Mouse (Mus musculus): ENCODE measurements at regions not wholly inside any gene's neighbourhood (a gene's known extent, or its start where the extent isn't known, plus 50 kb on each side); places are given as distances from the start of the nearest gene placed in this dataset.

DNA sequence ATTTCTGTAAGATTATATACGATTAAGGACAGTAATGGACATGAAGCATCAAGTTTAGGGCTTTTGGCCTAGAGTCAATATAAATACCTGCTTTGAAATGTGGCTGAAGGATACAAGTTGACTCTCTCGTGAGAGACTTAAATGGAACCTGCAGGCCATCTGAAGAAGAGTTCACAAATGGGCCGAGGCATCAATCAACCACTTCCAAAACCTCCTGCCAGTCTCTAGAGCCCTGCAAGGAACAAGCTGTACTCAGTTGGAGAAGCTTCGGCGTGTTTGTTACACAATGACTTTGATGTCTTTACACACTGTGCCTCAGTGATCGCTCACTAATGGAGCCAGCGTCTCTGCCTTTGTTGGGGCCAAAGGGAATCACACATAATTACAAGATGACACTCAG lies 146.1 kb upstream of the Ccnd2 start:
- no peak for DNase-seq (ENCODE audit: low spot score in 2 of 2)

DNA sequence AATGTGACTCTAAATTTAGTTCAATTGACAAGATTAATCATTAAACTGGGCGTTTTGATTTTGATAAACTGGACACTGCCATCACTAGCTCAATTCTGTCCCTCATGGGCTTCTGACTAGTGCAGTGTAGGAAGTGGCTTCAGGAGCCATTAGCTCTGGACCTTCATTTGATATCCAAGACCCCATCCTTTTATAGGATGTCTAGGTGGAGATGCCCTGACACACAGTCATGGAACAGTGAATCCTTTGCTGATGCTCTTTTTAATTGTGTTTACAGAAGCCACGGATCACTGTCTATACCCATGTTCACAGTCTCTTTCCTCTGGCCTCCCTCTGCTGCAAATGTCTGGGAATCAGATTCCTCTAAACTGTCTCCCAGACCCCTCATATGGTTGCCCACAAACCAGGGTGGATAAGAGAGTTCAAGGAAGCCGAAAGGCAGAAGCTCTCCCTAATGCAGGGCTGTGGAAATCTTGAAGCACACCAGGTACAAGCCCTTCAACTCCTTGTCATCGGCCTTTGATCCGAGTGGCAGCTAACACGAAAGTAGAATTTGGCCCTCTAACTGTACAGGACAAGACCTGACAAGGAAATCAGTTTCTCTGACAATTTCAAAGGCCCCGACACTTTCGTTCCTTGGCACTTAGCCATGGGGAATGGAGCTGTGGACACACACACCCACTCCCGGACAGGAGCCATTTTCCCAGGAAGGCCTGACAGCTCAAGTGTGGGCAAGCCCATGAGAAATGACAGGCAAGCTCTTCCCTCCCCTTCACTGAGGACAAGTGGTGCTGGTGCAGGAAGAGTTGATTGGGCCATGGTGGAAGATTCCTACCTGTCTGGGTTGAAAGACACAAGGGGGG lies 135.2 kb upstream of the Parp11 start:
- DNase-seq (ENCODE audit: low spot score in 2 of 2), result no peak

DNA sequence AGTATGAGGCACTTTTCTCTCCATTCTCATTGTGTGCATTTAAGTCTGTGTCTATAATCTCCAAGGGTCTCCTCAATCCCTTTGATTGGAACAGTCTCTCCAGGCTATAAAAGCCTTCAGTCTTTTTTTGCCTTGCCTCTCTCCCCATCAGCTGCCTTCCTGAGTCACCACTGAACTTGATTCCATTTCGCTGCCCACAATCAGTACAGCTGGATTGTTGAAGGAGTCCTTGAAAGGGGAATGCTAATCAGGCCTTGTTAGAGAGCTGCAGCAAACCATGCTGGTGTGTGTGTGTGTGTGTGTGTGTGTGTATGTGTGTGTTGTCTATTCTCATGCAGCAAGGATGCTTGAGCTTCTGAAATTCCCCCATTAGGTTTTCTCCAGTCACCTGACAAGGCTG lies 129.3 kb upstream of the Parp11 start:
- no peak for DNase-seq (ENCODE audit: low spot score in 2 of 2)

DNA sequence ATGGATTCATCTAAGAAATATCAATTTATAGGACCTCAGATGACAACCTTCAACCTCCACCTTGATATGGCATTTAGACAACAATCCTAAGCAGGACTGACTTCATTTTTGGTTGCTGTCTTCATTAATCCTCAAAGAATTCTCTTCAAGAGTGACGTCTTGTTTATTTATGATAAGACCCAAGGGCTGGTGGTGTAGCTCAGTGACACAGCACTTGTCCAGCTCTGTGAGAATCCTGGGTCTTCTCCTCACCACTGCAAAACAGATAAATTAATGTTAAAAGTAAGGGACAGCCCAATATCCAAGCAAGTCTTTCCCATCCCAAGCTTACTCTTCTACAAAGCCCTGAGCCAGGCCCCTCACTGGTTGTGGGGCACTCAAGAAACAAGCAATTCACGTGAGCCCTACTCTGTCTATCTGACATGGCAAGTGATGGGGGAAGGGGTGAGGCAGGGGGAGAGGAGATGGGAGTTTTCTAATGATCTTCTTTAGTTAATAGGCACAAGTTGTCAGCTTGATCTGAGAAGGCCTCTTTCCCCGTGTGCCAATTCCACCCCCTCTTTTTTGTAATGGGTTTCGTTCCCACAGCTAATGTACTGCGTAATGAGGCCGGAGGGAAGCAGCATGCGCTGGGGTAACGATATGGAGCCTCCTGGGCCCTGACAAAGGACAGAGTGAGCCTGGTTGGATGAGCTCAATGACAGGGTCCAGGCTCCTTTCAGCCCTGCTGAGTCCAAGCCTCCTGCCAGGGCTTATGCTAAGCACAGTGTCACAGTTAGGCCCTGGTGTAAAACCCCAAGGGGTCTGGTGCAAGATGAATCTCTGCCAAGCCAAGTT lies 127.7 kb upstream of the Parp11 start:
- no peak for DNase-seq (ENCODE audit: low spot score in 2 of 2)

DNA sequence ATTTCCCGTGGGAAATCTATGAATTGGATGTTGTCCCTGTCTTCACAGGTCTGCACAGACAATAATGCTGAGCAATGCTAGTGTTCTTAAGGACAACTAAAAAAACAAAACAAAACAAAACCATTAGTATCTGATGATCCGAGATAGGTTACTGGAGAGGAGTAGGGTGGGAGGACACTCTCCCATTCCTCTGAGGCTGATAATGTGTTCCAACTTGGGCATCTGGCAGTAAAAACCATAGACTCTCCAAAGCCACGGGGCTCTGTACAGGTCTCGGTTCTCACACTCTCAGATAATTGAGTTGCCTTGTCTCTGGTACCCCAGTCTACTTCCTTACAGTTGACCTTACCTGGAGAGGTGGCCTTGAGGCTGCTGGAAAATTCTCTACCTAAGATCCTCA lies 126.0 kb upstream of the Parp11 start:
- DNase-seq (ENCODE audit: low spot score in 2 of 2), result no peak

DNA sequence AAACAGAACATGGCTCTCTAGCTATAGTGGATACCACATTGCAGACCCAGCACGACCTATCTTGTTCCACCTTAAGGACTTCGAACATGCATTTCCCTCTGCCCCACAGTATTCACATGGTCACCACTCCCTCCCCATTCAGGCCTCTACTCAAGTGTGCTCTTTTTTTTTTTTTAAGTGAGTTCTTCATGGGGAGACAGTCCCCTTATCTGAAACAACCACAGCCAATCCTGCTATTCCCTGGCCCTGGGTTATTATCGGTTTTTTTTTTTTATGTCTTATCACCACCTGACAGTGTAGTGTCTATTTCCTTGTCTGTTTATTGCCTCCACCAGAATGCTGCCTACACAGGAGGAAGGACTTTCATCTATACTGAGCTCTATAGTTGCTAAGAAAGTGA lies 125.6 kb upstream of the Parp11 start:
- no peak for DNase-seq (ENCODE audit: low spot score in 2 of 2)

DNA sequence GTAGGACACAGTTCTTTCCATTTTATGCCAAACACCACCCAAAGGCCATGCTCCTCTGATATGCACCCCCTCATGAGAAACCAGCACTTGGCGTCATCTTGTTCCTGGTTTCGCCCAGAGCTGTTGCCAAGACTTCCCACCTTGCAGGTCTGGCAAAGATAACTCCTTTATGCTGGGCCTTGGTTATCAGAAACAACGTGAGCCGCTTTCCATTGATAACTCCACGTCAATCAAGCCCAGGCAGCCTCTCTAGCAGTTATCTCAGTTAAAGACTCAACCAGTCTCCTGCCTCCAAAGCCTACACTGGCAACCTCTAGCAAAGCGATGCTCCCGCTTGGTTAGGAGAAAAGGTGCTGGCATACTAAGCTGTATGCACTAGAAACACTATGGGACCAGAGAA lies 124.2 kb upstream of the Parp11 start:
- DNase-seq (ENCODE audit: low spot score in 2 of 2), result no peak

DNA sequence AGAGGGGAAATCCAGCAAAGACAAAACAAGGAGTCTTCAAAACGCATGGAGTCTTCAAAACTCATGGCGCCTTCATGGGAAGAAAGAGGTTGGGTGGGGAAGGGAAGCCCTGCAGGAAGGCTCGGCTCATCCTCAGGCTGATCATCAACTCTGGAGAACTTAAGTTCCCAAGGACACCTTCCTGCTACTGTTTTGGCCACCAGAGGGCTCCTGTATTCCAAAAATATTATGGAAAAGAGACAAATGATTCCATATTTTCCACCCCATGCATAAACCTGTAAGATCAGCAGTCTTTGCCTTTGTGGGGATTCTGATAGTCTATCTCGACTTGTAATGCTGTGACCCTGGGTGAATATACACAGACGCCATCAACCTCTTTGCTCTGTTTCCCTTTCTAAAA lies 121.7 kb upstream of the Parp11 start:
- DNase-seq (ENCODE audit: low spot score in 2 of 2), result peak in 1 of 2 experiments; percentile 43

DNA sequence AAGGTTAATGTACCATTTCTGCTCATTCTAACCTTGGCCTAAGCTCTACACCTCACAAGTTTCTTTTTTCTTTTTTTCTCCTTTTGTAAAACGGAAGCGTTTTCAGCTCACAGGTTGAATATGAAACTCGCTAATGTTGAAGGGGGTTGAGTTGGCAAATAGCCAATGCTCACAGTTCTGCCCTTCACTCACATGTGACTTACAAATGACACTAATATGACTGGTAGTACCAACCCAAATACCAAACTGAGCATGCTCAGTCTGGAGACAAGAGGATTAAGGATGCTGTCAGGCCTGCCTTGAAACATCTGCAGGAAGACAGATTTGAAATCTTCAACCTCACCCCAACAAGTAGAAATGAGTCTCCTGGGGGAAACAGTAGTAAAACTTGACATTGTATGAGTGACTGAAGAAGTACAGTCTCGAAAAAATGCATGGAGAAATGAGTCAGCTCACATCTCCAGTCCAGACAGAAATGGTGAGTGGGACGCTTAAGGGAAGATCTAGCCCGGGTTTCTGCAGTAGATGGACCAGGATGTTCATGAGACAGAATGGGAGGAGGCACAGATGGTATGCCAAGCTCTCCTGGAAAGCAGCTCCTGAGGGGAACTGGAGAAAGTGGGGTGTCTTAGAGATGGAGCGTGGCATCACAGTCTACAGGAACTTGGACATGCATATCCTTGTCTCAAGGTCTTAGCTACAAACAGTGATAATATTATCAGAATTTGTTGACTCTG lies 120.9 kb upstream of the Parp11 start:
- no peak for DNase-seq (ENCODE audit: low spot score in 2 of 2)

DNA sequence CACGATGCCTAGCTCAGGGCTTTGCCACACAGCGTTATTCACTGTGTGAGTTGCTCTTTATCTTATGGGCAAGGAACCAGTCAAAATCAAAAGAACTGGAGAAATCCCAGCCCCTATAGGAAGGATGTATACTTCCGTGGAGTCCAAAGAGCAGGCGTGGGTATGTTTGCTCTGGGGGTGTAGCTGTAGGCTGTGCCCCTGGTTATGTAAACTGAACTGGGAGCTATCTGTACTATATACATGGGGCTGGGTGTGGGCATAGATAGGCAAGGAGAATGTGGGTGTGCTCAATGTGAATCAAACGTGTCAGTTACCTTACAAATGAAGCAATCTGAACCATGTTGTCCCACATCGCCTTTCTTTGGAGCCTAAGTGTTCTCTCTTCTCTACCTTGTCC lies 120.3 kb upstream of the Parp11 start:
- DNase-seq (ENCODE audit: low spot score in 2 of 2), result no peak

DNA sequence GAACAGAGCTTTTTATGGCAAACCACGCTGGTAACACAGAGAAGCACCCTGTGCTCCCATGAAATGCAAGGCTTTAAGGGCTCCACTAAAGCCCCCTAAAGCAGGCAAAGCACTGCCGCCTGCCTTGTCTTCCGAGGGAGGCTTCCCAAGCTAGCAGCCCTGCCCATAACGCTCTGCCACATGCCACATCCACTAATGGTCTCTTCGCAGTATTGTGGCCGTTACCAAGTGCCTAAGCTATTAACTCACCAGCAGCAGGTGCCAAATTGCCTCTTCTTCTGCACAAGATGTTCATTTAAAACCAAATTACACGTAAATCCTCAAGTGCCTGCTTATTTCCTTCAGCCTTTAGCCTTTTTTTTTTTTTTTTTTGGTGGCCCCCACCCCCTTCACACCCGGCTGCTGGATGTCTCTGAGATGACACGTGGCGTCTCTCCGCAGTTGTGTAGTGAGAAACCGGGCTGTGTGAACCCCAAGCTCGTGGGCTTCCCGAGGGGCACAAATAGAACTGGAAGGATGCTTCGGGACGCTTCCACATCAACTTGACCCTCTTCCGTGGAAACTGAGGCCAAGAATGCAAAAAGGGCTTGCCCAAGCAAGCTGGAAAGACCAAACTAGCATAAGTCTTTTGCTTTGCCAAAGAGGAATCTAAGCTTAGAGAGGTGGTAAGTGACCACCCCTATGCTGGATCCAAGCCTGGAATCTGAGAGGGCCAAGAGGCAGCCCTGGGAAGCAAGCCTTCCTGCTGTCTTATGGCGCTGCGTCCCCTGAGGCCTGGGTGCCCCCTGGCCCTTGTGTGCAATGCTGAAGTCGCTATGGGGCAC lies 117.2 kb upstream of the Parp11 start:
- no peak for DNase-seq (ENCODE audit: low spot score in 2 of 2)

DNA sequence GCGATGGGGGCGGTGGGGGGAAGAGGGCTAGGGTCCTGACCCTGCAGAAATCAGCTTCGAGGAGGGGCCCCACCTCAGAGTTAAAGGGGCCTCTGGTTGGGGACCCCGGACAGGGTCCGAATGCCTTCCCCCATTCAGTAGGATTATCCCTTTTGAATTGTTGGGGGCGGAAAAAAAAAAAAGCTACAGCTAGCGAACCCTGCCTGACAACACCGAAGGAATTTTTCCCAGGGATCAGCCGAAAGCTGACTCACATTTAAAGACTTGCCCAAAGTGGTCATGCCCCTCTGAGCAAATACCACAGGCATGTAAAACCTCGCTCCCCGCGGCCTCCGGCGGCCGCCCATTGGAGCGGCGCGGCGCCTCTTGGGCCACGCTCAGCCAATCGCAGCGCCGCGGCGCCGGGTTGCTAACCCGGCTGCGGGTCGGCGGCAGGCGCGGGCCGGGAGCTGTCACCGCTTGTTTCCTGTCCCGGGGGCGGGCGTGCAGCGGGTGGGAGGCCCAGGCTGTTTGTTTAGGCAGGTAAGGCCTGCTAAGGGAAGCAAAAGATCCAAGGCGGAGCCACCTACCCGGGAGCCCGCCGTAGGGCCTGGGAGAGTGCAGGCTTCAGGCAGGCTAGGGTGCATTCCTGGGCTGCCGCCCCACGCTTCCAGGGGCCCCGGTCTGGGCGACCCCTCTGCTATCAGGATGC lies 116.5 kb upstream of the Parp11 start:
- peak; percentile 57 to 73 for DNase-seq (ENCODE audit: low spot score in 2 of 2)

DNA sequence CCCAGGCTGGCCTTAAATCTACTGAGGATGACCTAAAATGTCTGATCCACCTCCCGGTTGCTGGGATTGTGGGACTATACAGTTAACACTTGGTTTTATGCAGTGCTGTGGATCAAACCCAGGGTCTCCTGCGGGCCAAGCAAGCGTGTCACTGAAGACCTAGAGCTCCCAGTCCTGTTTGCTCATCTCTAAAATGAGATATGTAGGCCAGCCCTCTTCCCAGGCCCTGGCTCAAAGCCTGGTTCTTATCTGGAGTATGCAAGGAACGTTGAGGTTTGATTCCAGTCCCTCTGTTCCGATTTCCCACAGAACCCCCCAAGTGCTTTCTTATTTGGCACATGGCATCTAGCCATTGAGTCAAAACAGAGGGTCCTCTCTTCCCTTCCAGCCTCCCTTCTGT lies 115.5 kb upstream of the Parp11 start:
- no peak for DNase-seq (ENCODE audit: low spot score in 2 of 2)

DNA sequence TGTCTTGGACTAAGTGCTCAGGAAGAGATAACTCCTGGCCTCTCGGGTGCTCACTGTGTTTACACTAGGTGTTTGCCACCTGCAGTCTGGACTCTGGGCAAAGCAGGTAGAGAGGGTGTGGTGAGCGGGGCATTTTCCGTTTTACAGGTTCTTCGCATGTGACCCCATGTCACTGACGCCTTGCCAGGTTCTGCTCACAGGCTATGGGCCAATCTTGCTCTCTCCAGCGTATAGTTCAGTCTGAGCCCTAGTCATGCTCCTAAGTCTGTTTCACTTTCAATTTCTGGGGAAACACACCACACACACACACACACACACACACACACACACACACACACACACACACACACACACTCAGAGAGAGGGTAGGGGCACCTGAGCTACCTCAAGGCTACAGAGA lies 112.4 kb upstream of the Parp11 start:
- DNase-seq (ENCODE audit: low spot score in 2 of 2), result no peak

DNA sequence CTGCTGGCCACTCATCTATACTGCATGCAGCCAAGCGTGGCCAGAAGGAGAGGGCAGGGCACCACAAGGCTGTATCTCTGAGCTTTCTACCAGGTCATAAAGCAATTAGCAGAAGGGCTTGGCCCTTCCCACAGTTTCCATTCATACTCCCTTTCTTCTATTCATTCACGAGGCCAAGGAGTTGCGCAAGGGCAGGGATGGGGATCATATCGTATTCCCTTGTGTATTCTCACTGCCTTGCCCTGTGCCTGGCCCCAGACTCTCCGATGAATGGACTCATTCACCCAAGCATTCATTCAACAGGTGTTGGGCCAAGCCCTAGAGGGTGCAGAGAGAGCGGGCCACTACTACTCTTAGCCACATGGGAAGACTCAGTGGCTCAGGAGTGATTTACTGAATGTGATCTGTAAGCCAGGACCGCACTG lies 111.2 kb upstream of the Parp11 start:
- no peak for DNase-seq (ENCODE audit: low spot score in 2 of 2)

DNA sequence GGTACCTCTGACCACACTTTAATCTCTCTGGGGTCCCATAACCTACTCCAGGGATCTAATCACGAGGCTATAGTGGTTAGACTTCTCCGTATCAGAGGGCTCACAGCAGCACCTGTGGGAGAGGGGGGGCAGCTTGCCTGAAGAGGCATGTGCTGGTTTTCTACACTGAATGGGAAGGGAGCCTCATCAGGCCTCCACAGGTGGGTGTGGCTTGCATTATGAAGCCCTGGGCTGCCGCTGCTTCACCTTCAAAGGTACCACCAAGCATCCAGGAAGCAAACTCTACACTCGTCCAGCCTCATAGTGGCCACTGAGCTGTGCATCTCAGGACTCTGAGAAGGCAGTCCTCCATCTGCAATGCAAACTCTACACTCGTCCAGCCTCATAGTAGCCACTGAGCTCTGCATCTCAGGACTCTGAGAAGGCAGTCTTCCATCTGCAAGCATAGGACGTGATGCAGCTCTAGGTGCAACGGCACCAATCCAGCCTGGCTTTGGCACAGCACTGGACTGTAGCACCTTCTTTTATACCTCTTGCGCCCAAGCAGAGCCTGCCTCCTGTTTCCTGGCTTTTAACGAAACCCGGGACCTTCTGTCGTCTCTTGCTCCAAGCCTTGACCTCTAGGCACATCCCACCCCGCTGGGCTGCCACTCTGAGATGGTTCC lies 110.5 kb upstream of the Parp11 start:
- no peak for DNase-seq (ENCODE audit: low spot score in 2 of 2)

DNA sequence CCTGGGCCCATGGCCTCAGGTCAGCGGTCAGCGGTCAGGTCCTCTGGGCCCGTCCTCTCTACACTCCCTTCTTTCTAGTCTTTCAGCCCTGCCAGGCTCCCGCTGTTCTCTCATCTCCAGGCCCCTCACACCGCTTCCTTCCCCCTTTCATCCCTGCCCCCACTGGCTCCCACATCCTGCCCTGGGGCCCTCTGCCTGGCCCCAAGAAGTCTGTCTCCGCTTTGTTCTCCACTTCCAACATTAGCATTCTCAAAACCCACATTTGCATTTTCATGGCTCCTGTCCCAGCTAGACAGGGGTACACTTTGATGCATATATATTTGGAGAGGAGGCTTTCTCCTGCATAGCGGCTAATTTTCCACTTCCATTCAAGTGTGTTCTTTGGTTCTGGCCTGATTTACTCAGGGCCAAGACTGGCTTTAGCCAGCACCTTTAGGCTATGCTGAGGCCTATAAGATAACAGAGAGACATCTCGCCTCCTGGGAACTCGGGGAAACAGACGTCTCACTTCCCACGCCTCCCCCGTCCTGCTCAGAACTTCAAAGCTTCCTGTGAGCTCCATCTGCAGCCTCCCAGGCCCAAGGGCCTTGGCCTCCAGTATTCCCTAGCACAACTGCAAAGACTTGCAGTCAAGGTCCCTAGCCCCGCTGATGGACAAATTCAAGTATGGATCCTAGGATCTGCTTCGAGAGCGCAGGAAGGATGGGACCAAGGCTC lies 109.8 kb upstream of the Parp11 start:
- DNase-seq (ENCODE audit: low spot score in 2 of 2), result peak in 1 of 2 experiments; percentile 26

DNA sequence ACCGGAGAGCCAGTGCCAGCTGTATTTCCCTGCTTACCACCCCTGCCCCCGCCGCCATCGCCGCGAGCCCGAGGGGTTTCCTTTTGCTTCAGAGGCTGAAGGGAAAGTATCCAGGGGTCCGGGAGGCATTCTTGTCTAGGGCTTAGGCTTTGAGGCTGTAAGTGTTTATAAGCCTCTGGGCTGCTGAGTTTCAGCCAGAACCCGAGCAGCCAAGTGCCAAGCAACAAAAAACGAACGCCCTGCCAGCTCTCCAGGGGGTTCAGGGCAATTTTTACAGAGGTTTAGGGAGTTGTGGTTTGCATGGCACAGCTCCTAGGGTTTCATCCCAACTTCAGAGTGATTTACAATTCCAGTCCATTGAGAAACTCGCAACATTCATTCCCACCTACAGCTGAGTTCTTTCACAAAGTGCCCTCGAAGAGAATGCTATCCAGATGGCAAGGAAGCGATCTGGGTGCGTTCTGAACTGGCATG lies 109.2 kb upstream of the Parp11 start:
- DNase-seq (ENCODE audit: low spot score in 2 of 2), result no peak

DNA sequence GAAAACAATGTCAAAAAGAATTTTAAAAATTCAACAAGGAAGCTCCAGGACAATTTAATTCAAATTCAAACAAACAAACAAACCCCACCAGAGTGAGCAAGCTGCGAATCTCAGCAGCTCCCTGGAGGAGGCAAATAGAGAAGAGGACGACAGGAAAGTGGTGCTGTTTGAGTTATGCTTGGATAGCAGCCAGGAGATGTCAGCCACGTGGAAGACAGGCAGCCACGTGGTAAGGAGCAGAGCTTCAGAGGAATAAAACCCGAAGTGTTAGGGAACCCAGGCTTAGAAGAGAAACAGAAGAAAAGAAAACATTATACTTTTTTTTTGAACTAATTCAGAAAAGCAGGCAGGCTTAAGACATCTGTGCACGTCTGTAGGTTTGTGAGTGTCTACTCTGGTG lies 108.2 kb upstream of the Parp11 start:
- no peak for DNase-seq (ENCODE audit: low spot score in 2 of 2)

Measured in frontal cortex, postnatal 10 days (tissue).